Mouse (Mus musculus) embryonic facial prominence, embryonic 13.5 days (tissue): ENCODE data around the gene Fam107b. TPM values are rescaled to one million over a fixed set of nuclear protein-coding genes. Genes with fewer than 3 reads are reported as not detected.

ENCODE experiments used
- ATAC-seq: fragments of 200-750 bp; cut with Nextera tagmentation; 2 replicates; pipeline ENCODE4 v1.8.0; 2017; ENCODE audit warnings: low read depth; ENCODE audit not compliant: insufficient number of reproducible peaks, insufficient read depth, low FRiP score, low TSS enrichment
- H3K27ac ChIP-seq: fragments of 300-500 bp; sonication (generic); 2 replicates; pipeline ENCODE4 v1.5.1; 2015; ENCODE audit warnings: moderate library complexity, mild to moderate bottlenecking, inconsistent platforms
- H3K27me3 ChIP-seq: fragments of 300-500 bp; sonication (generic); 2 replicates; pipeline ENCODE4 v1.6.1; 2015; ENCODE audit warnings: mild to moderate bottlenecking, inconsistent platforms
- H3K36me3 ChIP-seq: fragments of 300-500 bp; sonication (generic); 2 replicates; pipeline ENCODE4 v1.6.1; 2015; ENCODE audit warnings: mild to moderate bottlenecking, inconsistent platforms
- H3K4me1 ChIP-seq: fragments of 300-500 bp; sonication (generic); 2 replicates; pipeline ENCODE4 v1.6.1; 2015; ENCODE audit warnings: inconsistent platforms
- H3K4me2 ChIP-seq: fragments of 300-500 bp; sonication (generic); 2 replicates; pipeline ENCODE4 v1.6.1; 2015; ENCODE audit warnings: moderate library complexity, mild to moderate bottlenecking, inconsistent platforms
- H3K4me3 ChIP-seq: fragments of 300-500 bp; sonication (generic); 2 replicates; pipeline ENCODE4 v1.5.1; 2015; ENCODE audit warnings: mild to moderate bottlenecking, inconsistent platforms
- H3K9ac ChIP-seq: fragments of 300-500 bp; sonication (generic); 2 replicates; pipeline ENCODE4 v1.6.1; 2015; ENCODE audit warnings: mild to moderate bottlenecking, inconsistent platforms
- H3K9me3 ChIP-seq: fragments of 300-500 bp; sonication (generic); 2 replicates; pipeline ENCODE4 v1.6.1; 2016; ENCODE audit warnings: inconsistent platforms
- WGBS: fragments of 180-500 bp; shearing (Covaris S2); methylation state at CpG from one replicate; pipeline ENCODE4 v1.1.7; 2015; ENCODE audit warnings: mixed read lengths; 5-methylcytosine and 5-hydroxymethylcytosine counted together
- polyA plus RNA-seq: library from polyadenylated mRNA; unstranded; fragments of >200 nt; fragmentation: Nextera tagmentation; extraction: Ambion mirVana; gene quantifications from 2 replicates; pipeline ENCODE4 v1.2.1, GENCODE M21; 2015

The Fam107b gene
- polyA plus RNA-seq, 1 experiment from 2014 or later: 37.3 TPM

GRCm38 (mm10) chr2:3769786-3770318 lies 199.6 kb downstream of the Fam107b start:
- Histone ChIP-seq H3K9ac (no peak overlapping the region), H3K9me3 (no peaks in the 10 kb centered on the region), H3K27ac (no peak overlapping the region), H3K27me3 (no peaks in the 10 kb centered on the region), H3K36me3 (peaks cover 4% of the 10 kb centered on the region; the same call in 1 of the 2 replicates), H3K4me2 (no peak overlapping the region), H3K4me3 (no peak overlapping the region), H3K4me1 (peaks cover 16% of the 10 kb centered on the region)
- no peak for ATAC-seq
- WGBS: 71% methylated on average over 9 of the region's 9 CpGs

DNA sequence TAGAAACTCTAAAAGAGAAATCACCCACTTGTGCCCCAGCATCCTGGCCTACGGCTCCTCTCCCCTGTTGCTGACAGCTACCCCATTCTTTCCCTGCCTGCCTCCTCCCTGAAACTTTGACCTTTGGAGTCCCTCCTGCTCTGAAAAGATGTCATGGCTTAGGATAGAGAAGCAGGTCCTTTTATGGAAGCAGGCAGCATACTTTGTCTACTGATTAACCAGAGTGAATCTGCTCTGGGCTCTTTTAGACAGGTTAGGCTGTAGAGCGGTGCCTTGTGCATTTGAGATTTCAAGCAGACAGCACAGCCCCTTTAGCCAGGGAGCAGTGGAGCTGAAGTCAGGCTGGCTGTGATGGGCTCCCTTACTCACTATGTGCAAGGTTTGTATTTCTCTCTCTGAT lies 200.1 kb downstream of the Fam107b start:
- Histone ChIP-seq H3K9me3 (no peaks in the 10 kb centered on the region), H3K27me3 (no peaks in the 10 kb centered on the region), H3K9ac (no peak overlapping the region), H3K36me3 (peaks cover 4% of the 10 kb centered on the region; the same call in 1 of the 2 replicates), H3K27ac (no peak overlapping the region), H3K4me3 (no peak overlapping the region), H3K4me2 (no peak overlapping the region), H3K4me1 (peaks cover 16% of the 10 kb centered on the region)
- ATAC-seq: no peak
- 84% methylated on average over 2 of the region's 2 CpGs for WGBS

DNA sequence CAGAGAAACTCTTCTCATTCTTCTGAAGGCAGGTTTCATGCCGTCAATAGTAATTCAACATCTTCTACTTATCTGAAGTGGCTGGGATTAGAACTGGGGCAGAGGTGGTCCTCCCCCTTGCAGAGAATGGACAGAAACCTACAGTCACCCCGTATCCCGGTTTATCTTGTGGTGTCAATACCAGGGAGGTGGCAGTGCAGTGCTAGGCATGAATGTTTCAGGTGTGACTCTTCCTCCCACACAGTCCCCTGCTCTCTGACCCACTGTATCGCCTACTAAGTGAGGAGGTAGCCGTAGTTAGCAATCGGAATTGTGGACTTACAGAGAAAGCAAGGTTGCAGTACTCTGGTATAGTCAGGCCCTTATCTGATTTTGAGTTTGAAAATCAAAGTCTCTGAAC lies 201.2 kb downstream of the Fam107b start:
- Histone ChIP-seq H3K9ac (no peak overlapping the region), H3K36me3 (peaks cover 4% of the 10 kb centered on the region; the same call in 1 of the 2 replicates), H3K4me3 (no peak overlapping the region), H3K27ac (no peak overlapping the region), H3K9me3 (no peaks in the 10 kb centered on the region), H3K4me2 (no peak overlapping the region), H3K4me1 (peaks cover 5% of the 10 kb centered on the region), H3K27me3 (no peaks in the 10 kb centered on the region)
- WGBS: 91% methylated on average over 6 of the region's 6 CpGs
- no peak for ATAC-seq

DNA sequence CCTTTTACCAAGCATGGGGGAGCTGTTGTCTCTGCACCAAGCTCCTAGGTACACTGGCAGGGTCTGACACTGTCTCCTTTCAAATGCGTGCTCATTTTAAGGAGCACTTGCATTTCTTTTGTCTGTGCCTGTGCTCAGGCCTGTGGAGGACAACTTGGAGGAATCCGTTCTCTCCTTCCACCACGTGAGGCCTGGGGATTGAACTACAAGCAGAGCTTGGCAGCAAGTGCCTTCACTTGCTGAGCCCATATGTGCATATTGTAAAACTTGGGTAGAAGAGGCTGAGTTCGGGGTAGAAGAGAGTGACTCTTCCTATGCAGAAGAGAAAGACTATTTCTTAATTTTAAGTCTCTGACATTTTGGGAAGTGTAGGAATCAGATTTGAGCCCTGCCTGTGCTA lies 202.8 kb downstream of the Fam107b start:
- no peak overlapping the region for H3K9ac ChIP-seq
- no peaks in the 10 kb centered on the region for H3K27me3 ChIP-seq
- H3K36me3 ChIP-seq: peaks cover 4% of the 10 kb centered on the region; the same call in 1 of the 2 replicates
- H3K27ac ChIP-seq: no peak overlapping the region
- H3K4me3 ChIP-seq: no peak overlapping the region
- no peak for ATAC-seq
- no peak overlapping the region for H3K4me2 ChIP-seq
- no peaks in the 10 kb centered on the region for H3K9me3 ChIP-seq
- WGBS: 75% methylated on average over 4 of the region's 4 CpGs
- peaks cover 6% of the 10 kb centered on the region; the same call in 1 of the 2 replicates for H3K4me1 ChIP-seq

DNA sequence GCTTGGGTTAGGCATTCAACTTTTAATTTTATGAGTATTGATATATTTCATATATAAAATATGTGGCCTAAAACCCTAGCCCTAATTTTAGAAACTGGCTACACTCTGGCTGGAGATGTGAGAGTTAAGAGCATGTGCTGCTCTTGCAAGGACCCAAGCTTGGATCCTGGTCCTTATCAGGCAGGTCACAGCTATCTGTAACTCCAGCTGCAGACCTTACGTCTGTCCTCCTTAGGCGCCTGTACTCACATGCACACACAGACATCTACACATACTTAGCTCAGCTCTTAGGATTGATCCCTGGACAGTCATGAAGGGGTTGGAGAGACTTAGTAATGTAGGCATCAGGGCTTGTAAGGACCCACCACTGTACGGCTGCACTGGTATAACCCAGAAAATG lies 205.3 kb downstream of the Fam107b start:
- WGBS: 92% methylated on average over 3 of the region's 3 CpGs
- Histone ChIP-seq H3K4me3 (no peak overlapping the region), H3K9ac (no peak overlapping the region), H3K4me1 (peaks cover 6% of the 10 kb centered on the region; the same call in 1 of the 2 replicates), H3K36me3 (peaks cover 23% of the 10 kb centered on the region), H3K4me2 (no peak overlapping the region), H3K9me3 (no peaks in the 10 kb centered on the region), H3K27ac (no peak overlapping the region), H3K27me3 (no peaks in the 10 kb centered on the region)
- no peak for ATAC-seq

- Histone ChIP-seq H3K36me3 (peaks cover 27% of the 10 kb centered on the region), H3K4me1 (peaks cover 6% of the 10 kb centered on the region; the same call in 1 of the 2 replicates), H3K4me2 (no peak overlapping the region), H3K27ac (no peak overlapping the region), H3K4me3 (no peak overlapping the region), H3K9ac (no peak overlapping the region), H3K27me3 (no peaks in the 10 kb centered on the region), H3K9me3 (no peaks in the 10 kb centered on the region)
- ATAC-seq: no peak
These were observed 205.8 kb downstream of the Fam107b start for GRCm38 (mm10) chr2:3776045-3776444.

DNA sequence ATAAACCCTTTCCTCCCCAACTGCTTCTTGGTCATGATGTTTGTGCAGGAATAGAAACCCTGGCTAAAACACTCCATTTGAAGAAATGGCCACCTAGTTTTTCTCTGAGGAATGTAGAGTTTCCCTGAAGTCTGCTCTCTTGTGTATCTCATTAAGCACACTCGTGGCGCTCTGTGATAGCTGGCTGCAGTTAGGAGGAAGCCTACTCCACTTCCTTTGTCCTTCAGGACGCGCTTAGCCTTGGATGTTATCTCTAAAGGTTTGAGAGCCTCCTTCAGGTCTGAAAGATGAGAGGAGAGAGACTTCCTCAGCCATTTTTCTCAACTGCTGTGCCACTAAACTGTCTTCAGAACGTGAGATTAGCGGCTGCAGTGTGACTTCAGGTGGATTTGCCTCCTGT lies 207.4 kb downstream of the Fam107b start:
- H3K36me3 ChIP-seq: peaks cover 40% of the 10 kb centered on the region
- no peak for ATAC-seq

DNA sequence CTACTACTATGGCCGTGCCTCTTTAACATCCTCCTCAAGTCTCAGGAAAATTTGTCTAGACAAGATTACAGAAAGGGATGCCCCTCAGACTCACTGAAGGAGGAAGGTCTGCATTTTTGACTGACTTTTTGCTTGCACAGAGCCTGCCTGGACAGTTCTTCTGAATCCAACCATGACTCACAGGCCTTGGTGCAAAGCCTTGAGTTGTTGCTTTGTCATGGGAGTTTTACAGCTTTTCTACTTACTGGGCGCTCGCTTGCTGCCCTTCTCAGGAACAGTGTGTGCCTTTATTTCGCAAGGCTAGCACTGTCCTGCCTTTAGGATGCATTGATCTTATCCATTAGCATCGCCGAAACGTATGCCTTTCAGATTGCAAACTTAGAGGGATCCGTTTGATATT lies 215.3 kb downstream of the Fam107b start:
- no peak overlapping the region for H3K27ac ChIP-seq
- no peaks in the 10 kb centered on the region for H3K9me3 ChIP-seq
- no peak overlapping the region for H3K9ac ChIP-seq
- 84% methylated on average over 8 of the region's 8 CpGs for WGBS
- no peaks in the 10 kb centered on the region for H3K4me1 ChIP-seq
- no peaks in the 10 kb centered on the region for H3K27me3 ChIP-seq
- H3K4me2 ChIP-seq: no peak overlapping the region
- peaks cover 18% of the 10 kb centered on the region for H3K36me3 ChIP-seq
- no peak for ATAC-seq
- no peak overlapping the region for H3K4me3 ChIP-seq

More for the DNA sequence above, 207.4 kb downstream of the Fam107b start:
- no peak overlapping the region for H3K4me3 ChIP-seq
- peaks cover 6% of the 10 kb centered on the region; the same call in 1 of the 2 replicates for H3K4me1 ChIP-seq
- no peak overlapping the region for H3K27ac ChIP-seq
- H3K4me2 ChIP-seq: no peak overlapping the region
- H3K9me3 ChIP-seq: no peaks in the 10 kb centered on the region
- 87% methylated on average over 6 of the region's 6 CpGs for WGBS
- no peak overlapping the region for H3K9ac ChIP-seq
- H3K27me3 ChIP-seq: no peaks in the 10 kb centered on the region

DNA sequence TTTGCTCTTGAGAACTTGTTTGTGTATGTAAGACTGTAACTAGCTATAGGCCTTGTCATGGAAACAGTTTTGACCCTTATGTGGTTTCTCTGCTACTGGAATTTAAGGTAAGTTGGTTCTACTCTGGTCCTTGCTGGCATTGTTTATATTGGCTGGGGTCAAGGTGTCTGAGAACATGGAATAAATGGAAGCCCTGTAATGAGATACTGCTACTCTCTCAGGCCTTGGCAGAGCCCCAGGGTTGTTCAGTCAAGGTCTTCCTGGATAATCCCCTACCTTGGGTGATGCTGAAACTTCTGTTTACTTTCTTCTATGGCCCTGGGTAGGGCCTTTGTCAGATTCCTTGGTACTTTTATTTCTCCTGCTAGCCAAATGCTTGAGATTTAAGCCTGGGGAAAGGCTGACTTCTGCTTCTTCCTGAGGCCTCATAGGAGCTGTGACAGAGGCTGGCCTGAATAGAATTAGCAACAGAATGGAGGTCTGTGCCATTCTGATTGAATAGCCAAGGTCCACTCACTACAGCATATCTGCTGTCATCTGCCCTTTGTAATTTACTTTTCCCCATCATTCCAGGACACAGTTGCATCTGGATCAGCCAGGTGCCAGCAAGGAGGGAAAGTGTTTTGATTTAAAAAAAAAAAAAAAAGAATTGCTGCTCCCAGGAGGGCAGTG lies 217.6 kb downstream of the Fam107b start:
- H3K4me1 ChIP-seq: no peaks in the 10 kb centered on the region
- no peak for ATAC-seq
- H3K36me3 ChIP-seq: no peaks in the 10 kb centered on the region
- H3K9me3 ChIP-seq: no peaks in the 10 kb centered on the region
- H3K27ac ChIP-seq: no peak overlapping the region
- no peak overlapping the region for H3K9ac ChIP-seq
- no peaks in the 10 kb centered on the region for H3K27me3 ChIP-seq
- no peak overlapping the region for H3K4me3 ChIP-seq
- no peak overlapping the region for H3K4me2 ChIP-seq

GRCm38 (mm10) chr2:3788424-3788786 lies 218.1 kb downstream of the Fam107b start:
- 83% methylated on average over 3 of the region's 3 CpGs for WGBS
- Histone ChIP-seq H3K27ac (no peak overlapping the region), H3K36me3 (no peaks in the 10 kb centered on the region), H3K4me3 (no peak overlapping the region), H3K4me2 (no peak overlapping the region), H3K9me3 (no peaks in the 10 kb centered on the region), H3K27me3 (no peaks in the 10 kb centered on the region), H3K4me1 (no peaks in the 10 kb centered on the region), H3K9ac (no peak overlapping the region)
- ATAC-seq: no peak

- 73% methylated on average over 5 of the region's 5 CpGs for WGBS
- no peak overlapping the region for H3K4me3 ChIP-seq
- no peaks in the 10 kb centered on the region for H3K36me3 ChIP-seq
- no peak overlapping the region for H3K4me2 ChIP-seq
- 0 out of 2 replicates have a peak, but pooled peaks cover 5% of the 10 kb centered on the region for H3K27me3 ChIP-seq
- H3K9me3 ChIP-seq: no peaks in the 10 kb centered on the region
- H3K27ac ChIP-seq: no peak overlapping the region
- H3K9ac ChIP-seq: no peak overlapping the region
- H3K4me1 ChIP-seq: peaks cover 3% of the 10 kb centered on the region; the same call in 1 of the 2 replicates
- no peak for ATAC-seq
These were observed 226.3 kb downstream of the Fam107b start for GRCm38 (mm10) chr2:3796543-3796942.
